Mouse (Mus musculus): Measurements from ENCODE around the gene Astl.
A peak's percentile ranks its signal among the peaks of the same experiment; 100 is the strongest.

The Astl gene

GRCm38 (mm10) chr2:127369703-127370376 lies 31.4 kb downstream of the Astl start:
- DNase-seq = peak; percentile 82

DNA sequence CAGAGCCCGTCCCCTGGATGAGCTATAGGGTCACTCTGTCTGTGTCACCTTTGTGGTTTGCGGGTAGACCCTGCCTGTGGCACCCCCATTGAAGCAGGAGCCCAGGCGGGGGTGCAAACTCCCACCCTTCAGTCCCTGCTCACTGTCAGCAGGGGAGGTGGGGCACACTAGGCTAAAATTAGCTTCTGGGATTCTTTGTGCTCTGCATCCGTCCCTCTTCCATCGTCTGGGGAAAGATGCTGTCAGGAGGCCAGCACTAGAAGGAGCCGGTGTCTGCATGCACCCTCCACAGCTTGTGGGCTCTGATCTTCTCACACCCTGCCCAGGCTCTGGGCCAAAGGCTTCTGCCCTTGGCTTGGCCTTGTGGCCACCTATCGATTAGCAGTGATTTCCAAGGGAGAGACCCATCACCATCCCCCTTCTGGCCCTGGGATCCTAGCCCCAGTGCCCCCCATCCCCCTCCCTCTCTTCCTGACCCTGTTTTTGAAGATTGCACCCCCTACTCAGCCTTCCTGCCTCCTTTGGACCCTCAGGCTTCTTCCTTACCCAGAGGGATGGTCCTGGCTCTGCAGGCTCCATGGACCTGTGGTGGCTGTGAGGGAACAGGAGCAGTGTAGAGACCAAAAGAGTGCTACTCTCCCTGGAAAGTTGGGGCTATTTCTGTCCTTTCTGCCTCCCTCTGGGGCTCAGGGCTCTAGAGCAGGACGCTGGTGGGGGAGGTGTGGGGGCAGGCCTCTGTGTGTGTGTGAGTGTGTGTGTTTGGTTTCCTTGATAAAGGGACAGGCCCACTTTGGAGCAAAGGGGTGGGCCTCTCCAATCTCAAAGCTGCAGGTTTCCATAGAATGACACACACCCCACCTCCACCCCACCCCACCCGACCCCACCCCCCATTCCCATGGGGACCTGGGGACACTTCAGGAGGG lies 32.4 kb downstream of the Astl start:
- peak; percentile 41 for DNase-seq

- peak; percentile 94 for DNase-seq
Observed at GRCm38 (mm10) chr2:127371484-127371861, 33.0 kb downstream of the Astl start.

DNA sequence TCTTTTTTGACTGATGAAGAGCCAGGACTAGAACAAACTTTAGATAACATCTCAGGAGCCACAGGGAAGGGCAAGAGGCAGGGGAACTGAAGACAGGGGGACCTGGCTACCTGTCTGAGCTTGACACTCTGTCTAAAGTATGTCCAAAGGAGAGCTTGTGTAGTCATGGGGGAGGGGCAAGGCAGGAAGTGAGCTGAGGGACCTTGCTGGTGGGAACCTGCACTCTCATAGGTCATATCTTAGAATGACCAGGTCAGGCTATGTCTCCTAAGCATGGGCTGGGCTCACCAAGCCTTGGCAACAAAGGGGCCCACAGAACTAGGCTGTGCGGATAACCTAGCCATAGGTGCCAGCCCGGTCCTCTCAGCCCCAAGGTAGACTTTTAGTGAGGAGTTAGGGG lies 33.6 kb downstream of the Astl start:
- DNase-seq = peak; percentile 42

GRCm38 (mm10) chr2:127374131-127374530 lies 35.7 kb downstream of the Astl start:
- DNase-seq = no peak

- DNase-seq = peak; percentile 48
Observed at GRCm38 (mm10) chr2:127375087-127375486, 36.6 kb downstream of the Astl start.

- peak; percentile 40 for DNase-seq
Observed at GRCm38 (mm10) chr2:127375759-127376341, 37.4 kb downstream of the Astl start.

DNA sequence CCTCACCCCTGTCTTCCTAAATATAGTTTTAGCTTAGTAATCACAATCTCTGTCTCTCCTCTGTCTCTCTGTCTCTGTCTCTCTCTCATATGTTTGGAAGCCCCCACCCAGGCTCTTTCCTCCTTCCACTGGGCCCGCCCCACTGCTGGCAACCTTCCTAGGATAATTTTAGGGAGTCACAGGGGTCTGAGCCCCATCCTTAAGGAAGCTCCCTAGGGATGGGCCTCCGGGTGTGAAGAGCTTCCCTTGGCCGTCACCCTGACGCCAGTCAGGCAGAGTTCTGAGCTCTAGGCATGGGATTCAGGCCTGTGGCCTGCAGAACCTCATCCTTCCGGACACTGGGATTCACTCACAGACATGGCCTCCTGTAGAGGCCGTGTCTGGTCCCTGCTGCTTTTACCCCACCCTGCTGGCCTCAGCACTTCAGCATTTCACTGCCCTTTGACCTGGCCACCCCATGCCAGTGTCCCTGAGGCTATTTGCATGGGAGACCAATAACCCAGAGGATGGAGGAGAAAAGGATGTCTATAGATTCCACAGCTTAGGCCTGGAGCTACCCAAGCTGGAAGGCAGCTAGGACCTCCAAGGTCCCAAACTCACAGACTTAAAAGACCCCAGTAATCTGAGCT lies 38.1 kb downstream of the Astl start:
- DNase-seq = peak; percentile 71

DNA sequence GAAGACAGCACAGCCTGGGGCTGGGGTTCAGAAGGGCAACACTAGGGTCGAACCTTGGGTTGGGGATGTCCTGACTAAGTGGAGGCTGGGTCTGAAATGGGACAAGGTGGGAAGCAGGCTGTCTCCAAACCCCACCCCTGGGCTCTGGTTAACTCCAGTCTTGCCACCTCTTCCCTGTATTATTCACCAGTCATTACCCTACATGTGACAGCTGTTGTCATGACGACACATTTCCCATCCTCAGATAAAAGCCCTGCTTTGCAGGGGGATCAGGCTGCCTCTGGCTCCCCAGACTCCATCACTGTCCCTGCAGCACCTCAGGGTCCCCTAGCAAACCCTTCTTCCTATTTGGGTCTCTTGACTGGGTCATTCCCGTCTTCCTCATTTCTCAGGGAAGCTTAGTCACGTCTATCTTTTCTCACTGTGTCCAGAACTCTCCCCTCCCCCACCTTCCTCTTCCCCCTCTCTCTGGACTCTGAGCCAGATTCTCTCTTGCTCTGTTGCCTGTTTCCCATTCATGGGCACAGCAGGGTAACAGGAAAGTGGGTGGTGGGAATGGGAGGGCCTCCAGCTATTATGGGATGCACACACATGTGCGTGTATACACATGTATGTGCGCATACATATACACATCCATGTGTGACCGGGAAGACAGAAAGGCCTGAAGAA lies 39.6 kb downstream of the Astl start:
- no peak for DNase-seq

- peak; percentile 93 for DNase-seq
Observed at GRCm38 (mm10) chr2:127378611-127378990, 40.2 kb downstream of the Astl start.

- peak; percentile 46 for DNase-seq
Observed at GRCm38 (mm10) chr2:127379250-127379649, 40.8 kb downstream of the Astl start.

DNA sequence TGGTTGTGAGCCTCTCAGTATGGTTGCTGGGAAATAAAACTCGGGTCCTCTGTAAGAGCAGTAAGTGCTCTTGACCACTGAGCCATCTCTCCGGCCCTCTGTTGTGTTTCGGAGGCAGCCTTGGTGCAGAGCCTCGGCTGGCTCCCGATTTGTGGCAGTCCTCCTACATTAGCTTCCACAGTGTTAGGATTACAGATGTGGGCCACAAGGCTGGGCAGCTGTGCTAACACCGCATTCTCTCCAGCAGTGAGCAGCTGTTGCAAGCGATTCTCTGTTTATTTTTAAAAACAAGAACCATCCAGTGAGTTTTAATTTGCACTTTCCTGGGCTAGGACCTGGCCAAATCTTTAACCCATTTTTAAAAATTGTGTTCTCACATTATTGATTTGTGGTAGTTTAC lies 45.4 kb downstream of the Astl start:
- no peak for DNase-seq

DNA sequence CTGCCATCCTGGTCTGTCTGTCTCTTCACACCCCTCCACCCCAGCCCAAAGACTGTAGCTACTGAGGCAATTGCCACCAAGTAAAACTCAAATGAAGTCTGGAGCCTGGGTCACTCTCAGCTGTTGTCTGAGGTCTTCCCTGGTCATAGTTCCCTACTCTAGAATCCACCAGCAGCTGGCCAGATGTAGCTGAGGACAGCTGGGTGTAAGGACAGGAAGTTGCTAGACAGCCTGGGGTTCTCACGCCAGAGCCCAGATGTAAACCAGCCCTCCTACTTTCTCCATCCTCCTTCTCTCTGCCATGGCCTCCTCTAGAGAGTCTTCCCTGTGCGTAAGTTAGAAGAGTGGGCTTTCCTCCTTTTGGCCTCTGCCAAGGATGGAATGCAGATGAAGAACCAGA lies 49.1 kb downstream of the Astl start:
- DNase-seq = peak; percentile 32

GRCm38 (mm10) chr2:127390352-127390751 lies 51.9 kb downstream of the Astl start:
- peak; percentile 42 for DNase-seq

GRCm38 (mm10) chr2:127390846-127391245 lies 52.4 kb downstream of the Astl start:
- no peak for DNase-seq

DNA sequence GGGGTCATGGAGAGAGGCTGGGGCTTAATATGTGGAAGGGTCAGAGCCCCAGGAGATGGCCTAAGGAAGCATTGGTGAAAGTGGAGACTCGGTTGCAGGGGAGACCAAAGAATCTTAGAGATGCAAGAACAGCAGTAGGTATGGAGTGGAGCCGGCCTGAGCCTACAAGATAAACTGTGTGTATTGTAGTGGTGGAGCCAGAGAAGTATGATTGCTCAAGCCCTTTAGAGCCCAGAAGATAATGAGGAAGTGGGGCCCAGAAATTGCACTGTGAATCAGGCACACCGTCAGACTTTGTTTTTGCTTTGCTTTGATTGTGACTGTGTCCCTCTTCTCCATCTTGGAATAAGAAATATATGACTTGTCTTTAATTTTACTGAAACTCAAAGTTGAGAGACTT lies 52.9 kb downstream of the Astl start:
- no peak for DNase-seq

DNA sequence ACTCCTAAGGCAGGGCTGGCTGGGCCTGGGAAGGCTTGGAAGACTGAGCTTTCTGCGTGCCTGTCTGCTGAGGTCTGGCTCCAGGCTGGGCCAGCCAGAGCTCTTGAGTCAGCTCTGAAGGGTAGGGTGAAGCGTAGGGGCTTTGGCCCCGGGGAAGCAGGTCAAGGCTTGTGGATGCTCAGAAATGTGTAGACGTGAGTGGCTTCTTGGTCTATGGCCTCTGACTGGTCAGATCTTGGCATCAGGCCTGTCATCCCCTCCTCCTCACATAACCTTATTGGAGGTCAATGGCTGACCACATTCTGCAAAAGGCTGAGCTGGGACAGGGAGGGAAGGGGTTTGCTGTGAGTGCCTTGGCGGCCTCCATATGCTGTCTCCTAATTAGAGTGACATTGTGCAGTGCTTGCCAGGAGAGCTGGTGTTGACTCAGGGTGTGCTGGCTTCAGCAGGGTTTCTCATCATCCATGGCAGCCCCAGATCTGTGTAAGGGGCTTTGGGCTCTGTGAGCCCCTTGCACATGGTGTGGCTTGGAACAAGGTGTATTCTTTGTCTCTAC lies 56.2 kb downstream of the Astl start:
- DNase-seq = no peak

- no peak for DNase-seq
Observed at GRCm38 (mm10) chr2:127398738-127399137, 60.3 kb downstream of the Astl start.

All from kidney, adult 9 months (tissue).